Mouse (Mus musculus) cerebellum, adult 9-10 months (tissue): Measurements from ENCODE around the gene Gfy.

Experiments used
- DNase-seq: peaks from one replicate; pipeline ENCODE4 v3.0.0; 2022

Gene Gfy

GRCm38 (mm10) chr7:45145460-45145859 lies 33.9 kb downstream of the Gfy start:
- no peak for DNase-seq

GRCm38 (mm10) chr7:45144368-45145174 lies 34.8 kb downstream of the Gfy start:
- no peak for DNase-seq

DNA sequence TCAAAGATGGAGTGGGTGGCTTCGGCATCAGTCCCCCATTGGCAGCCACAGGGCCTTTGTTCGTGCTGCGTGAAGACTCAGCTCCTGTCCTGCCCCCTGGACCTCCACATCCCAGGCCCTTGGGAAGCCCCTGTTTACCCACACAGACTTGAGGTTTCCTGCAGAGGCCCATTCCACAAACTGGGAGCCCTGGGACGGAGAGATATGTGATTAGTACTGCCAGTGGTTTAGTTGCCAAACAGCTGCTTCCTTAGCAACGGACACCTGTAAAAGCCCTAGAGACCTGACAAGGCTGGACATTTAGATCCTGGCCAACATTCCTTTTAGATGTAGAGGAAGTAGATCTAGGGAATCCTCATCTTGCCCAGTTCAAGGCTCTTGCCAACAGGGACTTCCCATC lies 37.5 kb downstream of the Gfy start:
- no peak for DNase-seq

- DNase-seq: no peak
These were observed 38.0 kb downstream of the Gfy start for GRCm38 (mm10) chr7:45141319-45141718.

DNA sequence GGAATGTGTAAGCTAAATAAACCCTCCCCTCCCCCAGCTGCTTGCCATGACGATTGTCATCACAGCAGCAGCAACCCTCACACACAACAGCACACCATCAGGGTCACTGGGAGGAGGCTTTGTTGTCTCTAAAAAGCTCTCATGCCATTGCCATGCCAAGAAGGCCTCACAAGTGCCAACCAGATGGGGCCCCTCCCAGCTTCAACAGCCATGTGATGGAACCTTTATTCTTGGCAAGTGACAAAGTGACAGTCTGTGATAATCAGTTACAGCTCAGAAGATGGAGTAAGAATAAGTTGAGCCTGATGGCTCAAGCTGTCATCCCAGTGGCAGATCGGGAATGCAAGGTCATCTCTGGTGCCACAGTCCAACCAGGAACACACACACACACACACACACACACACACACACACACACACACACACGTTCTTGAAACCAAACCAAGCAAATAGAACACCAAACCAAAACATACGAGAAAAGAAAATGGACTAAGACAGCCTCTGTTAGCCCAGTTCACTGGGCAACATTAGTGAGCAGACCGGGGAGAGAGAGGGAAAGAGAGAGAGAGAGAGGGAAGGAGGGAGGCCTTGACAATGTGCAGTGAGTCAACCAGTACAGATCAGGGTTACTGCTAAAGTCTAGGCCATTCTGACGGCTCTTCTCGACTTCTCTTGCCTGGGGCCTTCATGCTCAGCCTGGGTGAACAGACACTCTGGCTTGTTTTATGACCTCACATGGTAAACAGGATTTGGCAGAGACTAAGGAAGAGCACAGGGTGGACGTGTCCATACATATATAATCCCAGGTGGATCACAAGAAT lies 39.3 kb downstream of the Gfy start:
- DNase-seq: no peak

DNA sequence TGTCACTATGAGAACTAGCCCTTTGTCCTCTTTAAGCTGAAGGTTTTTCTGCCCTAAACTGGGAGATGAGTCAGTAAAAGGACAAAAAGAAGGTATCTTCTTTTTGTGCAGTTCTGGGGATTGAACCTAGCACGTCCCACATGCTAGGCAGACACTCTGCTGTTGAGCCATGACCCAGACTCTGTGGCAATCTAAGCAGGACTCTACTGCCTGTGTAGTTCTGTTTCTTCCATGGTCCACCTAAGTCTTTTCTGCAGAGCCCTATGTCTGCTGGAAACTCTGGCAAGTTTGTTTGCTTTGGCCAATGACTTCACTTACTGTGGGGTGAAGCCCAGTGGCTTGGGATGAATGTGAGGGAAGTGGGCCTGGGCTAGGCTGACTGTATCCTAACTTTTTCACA lies 41.0 kb downstream of the Gfy start:
- no peak for DNase-seq

- DNase-seq: peak; percentile 39
These were observed 42.0 kb downstream of the Gfy start for GRCm38 (mm10) chr7:45137171-45138006.

GRCm38 (mm10) chr7:45135993-45136567 lies 43.3 kb downstream of the Gfy start, which contains the start of the genes Gm45713 and Flt3l:
TSS of gene Gm45713 (minus strand) at chr7:45136231.
TSS of gene Flt3l (minus strand) at chr7:45136432.
- peak; percentile 94 for DNase-seq

DNA sequence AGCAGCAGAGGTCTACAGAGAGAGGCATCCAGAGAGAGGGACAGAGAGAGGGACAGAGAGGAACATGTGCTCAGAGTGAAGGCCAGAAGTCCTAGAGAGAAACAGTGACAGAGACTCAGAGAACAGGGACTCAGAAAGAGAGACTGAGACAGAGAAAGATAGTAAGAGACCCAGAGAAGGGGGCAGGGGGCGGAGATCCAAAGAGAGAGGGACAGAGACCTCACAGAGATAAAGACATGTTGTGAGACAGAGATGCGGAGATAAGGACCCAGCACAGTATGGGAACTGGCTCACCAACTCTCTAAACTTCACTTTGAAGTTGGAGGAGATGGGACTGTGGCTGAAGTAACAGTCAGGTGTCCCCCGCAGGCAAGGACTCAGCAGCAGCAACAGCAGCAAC lies 44.0 kb downstream of the Gfy start:
- no peak for DNase-seq

DNA sequence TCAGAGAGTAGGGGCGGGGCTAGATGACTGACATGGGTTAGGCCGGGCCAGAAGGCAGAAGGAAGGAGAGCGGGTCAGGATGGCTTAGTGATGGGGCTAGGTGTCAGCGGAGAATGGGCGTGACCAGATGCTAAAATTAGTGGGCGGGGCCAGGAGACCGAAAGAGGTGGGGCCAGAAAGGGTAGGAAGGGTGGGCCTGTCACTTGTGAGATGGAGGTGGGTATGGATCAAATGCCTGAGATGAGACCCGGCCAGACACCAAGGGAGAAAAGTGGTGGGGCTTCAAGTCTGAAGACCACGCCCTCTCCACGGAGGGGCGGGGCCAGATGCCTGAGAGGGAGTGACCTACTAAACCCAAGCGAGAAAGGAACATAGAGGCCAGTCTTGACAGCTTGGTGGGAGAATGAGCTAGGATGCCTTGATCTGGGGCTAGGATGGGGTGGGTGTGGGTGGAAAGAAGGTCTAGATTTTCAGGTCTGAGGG lies 44.8 kb downstream of the Gfy start:
- peak; percentile 54 for DNase-seq

DNA sequence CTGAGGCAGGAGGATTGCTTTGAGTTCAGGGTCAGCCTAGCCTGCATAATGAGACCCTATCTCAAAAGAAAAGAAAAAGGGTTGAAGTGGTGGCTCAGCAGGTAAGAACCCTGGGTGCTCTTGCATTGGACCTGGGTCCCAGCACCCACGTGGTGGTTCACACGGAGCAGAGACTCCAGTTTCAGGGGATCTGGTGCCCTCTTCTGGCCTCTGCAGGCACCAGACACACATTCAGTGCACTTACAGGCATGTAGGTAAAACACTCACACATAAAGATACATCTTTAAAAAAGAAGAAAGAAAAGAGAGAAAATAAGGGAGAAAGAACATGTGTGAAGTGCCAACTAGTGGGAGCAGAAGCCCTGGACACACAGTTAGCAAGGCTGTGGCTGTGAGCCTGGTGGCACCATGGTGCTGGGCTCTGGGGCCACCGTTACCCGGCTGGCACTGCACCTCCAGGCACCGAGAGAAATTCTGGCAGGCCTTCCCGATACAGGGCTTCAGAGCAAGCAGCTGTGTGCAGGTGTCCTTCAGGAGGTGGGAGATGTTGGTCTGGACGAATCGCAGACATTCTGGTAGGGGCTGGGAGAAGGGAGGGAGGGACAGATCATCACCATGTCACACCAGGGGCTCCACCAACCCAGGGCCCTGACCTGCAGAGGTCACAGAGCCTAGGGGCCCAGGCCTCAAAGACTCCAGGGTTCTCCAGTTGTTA lies 45.8 kb downstream of the Gfy start:
- no peak for DNase-seq

DNA sequence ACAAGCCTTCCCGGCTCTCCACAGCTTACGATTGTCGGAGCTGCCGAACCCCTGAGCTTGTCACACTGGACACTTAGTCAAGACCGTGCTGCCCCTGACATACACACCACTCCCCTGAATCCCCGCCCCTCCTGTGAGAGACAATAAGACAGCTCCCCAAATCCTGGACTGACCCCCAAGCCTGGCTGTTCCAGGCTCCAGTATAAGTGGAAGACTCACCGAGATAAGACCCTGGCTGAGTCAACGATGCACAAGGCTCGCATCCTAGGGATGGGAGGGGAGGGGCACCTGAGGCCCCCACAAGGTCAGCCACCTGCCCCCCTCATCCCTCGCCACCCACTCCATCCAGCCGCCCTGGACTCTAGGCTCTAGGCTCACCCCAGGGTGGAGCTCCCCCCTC lies 47.5 kb downstream of the Gfy start:
- peak; percentile 45 for DNase-seq

DNA sequence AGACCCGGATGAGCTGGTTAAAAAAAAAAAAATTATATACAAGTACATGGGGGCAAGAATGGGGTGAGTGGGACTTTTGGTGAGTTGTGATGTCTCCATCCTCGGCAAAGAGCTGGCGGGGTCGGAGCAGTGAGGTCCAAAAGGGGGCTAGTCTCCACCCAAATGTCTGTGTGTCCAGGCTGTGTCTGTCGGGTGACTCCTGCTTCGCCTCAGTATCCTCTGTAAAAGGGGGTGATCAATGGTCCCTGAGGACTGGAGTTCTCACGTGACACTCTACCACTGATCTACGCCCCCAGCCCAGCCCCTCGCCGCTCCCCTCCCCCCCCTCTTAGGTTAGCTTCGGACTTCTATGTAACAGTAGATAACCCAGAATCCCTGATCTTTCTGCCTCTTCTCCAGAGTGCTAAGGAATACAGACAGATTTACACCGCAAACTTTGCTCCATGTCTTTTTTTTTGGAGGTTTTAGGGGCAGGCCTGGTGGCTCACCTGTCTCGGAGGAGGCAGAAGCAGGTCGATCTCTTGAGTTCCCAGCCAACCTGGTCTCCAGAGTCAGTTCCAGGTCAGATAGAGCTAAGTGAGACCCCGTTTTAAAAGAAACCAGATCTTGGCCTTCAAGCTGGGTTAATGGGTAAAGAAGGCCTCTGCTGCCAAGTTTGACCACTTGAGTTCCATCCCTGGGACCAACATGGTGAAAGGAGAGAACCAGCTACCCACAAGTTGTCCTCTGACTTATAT lies 49.4 kb downstream of the Gfy start:
- peak; percentile 49 for DNase-seq

GRCm38 (mm10) chr7:45129318-45129717 lies 50.1 kb downstream of the Gfy start:
- no peak for DNase-seq

GRCm38 (mm10) chr7:45128624-45129246 lies 50.6 kb downstream of the Gfy start, which contains the start of gene Rpl13a:
TSS of gene Rpl13a (minus strand) at chr7:45128761.
- DNase-seq: peak; percentile 100

- no peak for DNase-seq
These were observed 51.6 kb downstream of the Gfy start for GRCm38 (mm10) chr7:45127700-45128224.

DNA sequence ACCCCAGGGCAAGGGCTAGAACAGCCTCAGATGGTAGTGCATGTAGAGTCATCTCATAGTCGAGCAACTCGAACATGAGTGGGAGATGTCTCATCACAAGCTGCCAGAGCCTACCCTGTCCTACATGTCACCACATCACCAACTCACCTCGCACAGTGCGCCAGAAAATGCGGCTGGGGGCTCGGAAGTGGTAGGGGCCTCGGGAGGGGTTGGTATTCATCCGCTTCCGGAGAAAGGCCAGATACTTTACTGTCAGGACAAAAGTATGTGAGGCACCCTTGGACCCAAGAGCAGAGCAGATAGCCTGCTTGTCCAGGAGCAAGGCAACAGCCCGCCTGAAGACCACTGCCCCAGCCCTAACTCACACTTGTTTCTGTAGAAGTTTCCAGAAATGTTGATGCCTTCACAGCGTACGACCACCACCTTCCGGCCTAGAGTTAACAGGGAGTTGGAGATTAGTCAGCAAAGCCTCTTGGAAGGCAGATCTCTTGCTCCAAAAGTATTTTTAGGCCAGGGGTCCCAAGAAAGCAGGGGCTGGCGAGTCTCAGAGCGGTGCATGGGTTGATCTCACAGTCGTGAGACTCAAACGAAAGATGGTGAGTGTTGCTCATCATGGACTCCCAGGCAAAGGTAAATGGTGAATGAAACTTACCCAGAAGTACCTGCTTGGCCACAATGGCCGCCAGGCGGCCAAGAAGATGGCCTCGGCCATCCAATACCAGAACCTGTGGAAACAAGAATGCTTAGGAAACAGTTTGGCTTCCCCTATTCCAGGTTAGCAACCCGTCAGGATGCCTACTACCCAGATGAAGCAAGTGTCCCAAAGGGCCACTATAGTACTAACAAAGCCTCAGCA lies 52.3 kb downstream of the Gfy start:
- peak; percentile 51 for DNase-seq
